Mouse (Mus musculus) heart, embryonic 14.5 days (tissue): Measurements from ENCODE around the gene H3f3a. TPM values are rescaled to one million over a fixed set of nuclear protein-coding genes. Genes with fewer than 3 reads are reported as not detected.

ENCODE experiments used
- ATAC-seq: fragments of 200-750 bp; cut with Nextera tagmentation; 2 replicates; pipeline ENCODE4 v1.8.0; 2017; ENCODE audit warnings: low read depth, moderate TSS enrichment; ENCODE audit not compliant: insufficient number of reproducible peaks, insufficient read depth, low FRiP score
- H3K27ac ChIP-seq, 2 experiments: fragments of 200-500 bp in 1 of 2; fragments of 300-500 bp in 1 of 2; sonication (generic) in 1 of 2; replicated peaks in 1 of 2; 2 replicates each; pipeline ENCODE4 v1.5.1; 2012 to 2014; ENCODE audit warnings: low read depth in 2 of 2, low read length in 2 of 2, control low read depth in 1 of 2, mild to moderate bottlenecking in 1 of 2, mixed read lengths in 1 of 2; ENCODE audit not compliant: control insufficient read depth in 1 of 2, insufficient read depth in 1 of 2
- H3K27me3 ChIP-seq: fragments of 300-500 bp; sonication (generic); 2 replicates; pipeline ENCODE4 v1.6.1; 2014; ENCODE audit warnings: mild to moderate bottlenecking, low read length, control low read depth; ENCODE audit not compliant: control insufficient read depth, insufficient read depth
- H3K36me3 ChIP-seq: fragments of 300-500 bp; sonication (generic); 2 replicates; pipeline ENCODE4 v1.6.1; 2014; ENCODE audit warnings: mild to moderate bottlenecking, control low read depth, low read length, mixed read lengths; ENCODE audit not compliant: control insufficient read depth, insufficient read depth
- H3K4me1 ChIP-seq, 2 experiments: fragments of 200-500 bp in 1 of 2; fragments of 300-500 bp in 1 of 2; sonication (generic) in 1 of 2; 2 replicates each; pipeline ENCODE4 v1.6.1; 2012 to 2014; ENCODE audit warnings: low read length in 2 of 2, control low read depth in 1 of 2, mixed read lengths in 1 of 2; ENCODE audit not compliant: control insufficient read depth in 2 of 2, insufficient read depth in 2 of 2
- H3K4me2 ChIP-seq: fragments of 300-500 bp; sonication (generic); 2 replicates; pipeline ENCODE4 v1.6.1; 2014; ENCODE audit warnings: mild to moderate bottlenecking, low read length
- H3K4me3 ChIP-seq, 2 experiments: fragments of 200-500 bp in 1 of 2; fragments of 300-500 bp in 1 of 2; sonication (generic) in 1 of 2; 2 replicates each; pipeline ENCODE4 v1.5.1; 2012 to 2014; ENCODE audit warnings: low read length in 2 of 2, mild to moderate bottlenecking in 2 of 2, control low read depth in 1 of 2, low read depth in 1 of 2, moderate library complexity in 1 of 2; ENCODE audit not compliant: control insufficient read depth in 1 of 2, insufficient read depth in 1 of 2
- H3K9ac ChIP-seq: fragments of 300-500 bp; sonication (generic); 2 replicates; pipeline ENCODE4 v1.6.1; 2014; ENCODE audit warnings: mild to moderate bottlenecking, low read length
- H3K9me3 ChIP-seq: fragments of 300-500 bp; sonication (generic); 2 replicates; pipeline ENCODE4 v1.6.1; 2016; ENCODE audit warnings: low read length, control low read depth; ENCODE audit not compliant: control insufficient read depth
- WGBS: fragments of 180-500 bp; shearing (Covaris S2); extraction: QIAGEN DNeasy Blood & Tissue Kit; methylation state at CpG from one replicate; pipeline ENCODE4 v1.1.7; 2014; 5-methylcytosine and 5-hydroxymethylcytosine counted together
- polyA plus RNA-seq: library from polyadenylated mRNA; unstranded; fragments of >200 nt; fragmentation: Nextera tagmentation; extraction: Ambion mirVana; gene quantifications from 2 replicates; pipeline ENCODE4 v1.2.1, GENCODE M21; 2014

The H3f3a gene
- polyA plus RNA-seq, 1 experiment from 2014 or later: 1,827 TPM

DNA sequence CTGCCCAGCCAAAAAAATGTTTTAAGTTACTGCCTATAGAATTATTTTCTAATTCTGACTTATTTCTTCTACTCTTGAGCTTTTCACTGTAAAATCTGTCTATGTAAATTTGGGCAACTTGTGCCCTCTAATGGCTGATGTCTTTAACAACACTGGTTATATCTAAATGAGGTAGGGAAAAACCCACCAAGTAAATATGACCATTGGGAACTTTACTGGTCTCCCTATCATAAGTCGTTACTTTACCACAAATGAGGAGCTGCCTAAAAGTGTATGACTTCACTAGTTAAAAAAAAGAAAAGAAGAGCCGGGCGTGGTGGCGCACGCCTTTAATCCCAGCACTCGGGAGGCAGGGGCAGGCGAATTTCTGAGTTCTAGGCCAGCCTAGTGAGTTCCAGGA is 2.8 kb downstream of the H3f3a start:
- peaks cover 50% of the 10 kb centered on the region for H3K36me3 ChIP-seq
- no peak overlapping the region for H3K27ac ChIP-seq
- no peaks in the 10 kb centered on the region for H3K27me3 ChIP-seq
- ATAC-seq: no peak
- no peaks in the 10 kb centered on the region for H3K9me3 ChIP-seq
- peak overlapping the region; percentile 56; the same call in 1 of the 2 replicates for H3K9ac ChIP-seq
- peak overlapping the region; percentile 60 for H3K4me2 ChIP-seq
- peaks cover 3 to 33% of the 10 kb centered on the region in 2 experiments; a peak in 3 of 4 replicates for H3K4me1 ChIP-seq
- peak overlapping the region; percentile 20 to 98 for H3K4me3 ChIP-seq
- 75% methylated on average over 7 of the region's 7 CpGs for WGBS

DNA sequence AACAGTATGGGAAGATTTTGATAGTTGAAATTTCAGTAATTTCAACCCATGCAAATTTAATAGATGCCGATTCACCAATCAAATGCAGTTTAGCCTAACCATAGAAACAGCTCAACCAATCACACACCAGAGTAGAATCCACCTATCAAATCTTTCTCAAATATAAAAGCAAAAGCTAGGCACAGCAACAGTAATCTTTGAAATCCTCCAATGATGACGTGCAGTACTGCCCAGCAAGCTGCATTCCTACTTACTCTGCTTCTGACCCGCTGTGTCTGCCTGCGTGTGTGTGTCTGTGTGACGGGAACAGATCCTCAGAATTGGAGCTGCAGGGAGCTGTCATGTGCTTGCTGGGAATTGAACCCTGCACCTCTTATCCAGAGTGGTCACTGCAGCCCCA is 4.9 kb downstream of the H3f3a start:
- ATAC-seq: no peak
- 68% methylated on average over 5 of the region's 5 CpGs for WGBS
- Histone ChIP-seq H3K27me3 (no peaks in the 10 kb centered on the region), H3K27ac (no peak overlapping the region), H3K9ac (no peak overlapping the region), H3K4me2 (no peak overlapping the region), H3K36me3 (peaks cover 71% of the 10 kb centered on the region), H3K9me3 (no peaks in the 10 kb centered on the region), H3K4me1 (peaks cover 0 to 18% of the 10 kb centered on the region in 2 experiments; a peak in 2 of 4 replicates), H3K4me3 (peak overlapping the region in 1 of 2 experiments; percentile 16; a peak in 1 of 4 replicates)

DNA sequence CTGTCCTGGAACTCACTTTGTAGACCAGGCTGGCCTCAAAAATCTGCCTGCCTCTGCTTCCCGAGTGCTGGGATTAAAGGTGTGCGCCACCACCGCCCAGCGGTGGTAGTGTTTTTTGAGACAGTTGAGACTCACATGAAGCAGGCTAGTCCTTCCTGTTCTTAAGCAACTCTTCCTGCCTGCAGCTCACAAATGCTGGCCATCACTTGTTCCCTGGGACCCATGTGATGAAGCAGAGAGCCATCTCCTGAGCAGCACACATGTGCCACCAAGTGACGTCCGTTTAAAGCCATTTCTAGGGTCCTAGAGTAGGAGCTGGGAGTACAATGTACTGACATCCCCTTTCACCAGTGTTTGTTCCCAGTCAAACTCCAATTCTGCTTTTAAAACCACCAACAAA is 9.9 kb downstream of the H3f3a start:
- peaks cover 0 to 8% of the 10 kb centered on the region in 2 experiments; a peak in 2 of 4 replicates for H3K4me1 ChIP-seq
- 86% methylated on average over 6 of the region's 6 CpGs for WGBS

DNA sequence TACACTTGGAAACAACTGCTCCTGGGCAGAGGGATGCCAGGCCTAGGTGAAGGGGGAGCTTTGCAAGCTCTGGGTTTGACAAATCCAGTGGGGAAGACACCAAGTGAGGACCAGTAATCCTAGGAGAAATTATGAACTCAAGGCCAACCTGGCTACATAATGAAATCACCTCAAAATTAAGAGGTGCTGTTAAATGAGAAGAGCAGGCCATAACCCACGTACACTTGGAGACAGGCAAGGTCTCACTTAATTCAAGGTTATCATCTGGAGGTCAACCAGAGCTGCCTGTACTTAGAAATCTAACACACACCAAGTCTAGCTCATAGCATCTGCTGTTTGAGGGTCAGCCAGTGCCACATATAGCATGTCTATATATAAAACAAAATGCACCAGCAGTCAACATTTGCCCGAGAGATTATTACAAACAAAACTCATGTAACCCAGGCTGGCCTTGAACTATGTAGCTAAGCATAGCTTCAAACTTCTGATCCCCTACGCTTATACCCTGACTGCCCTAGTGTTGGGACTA is 12.2 kb downstream of the H3f3a start:
- WGBS: 49% methylated on average over 3 of the region's 3 CpGs
- Histone ChIP-seq H3K4me3 (no peak overlapping the region), H3K4me1 (peaks cover 0 to 6% of the 10 kb centered on the region in 2 experiments; a peak in 1 of 4 replicates), H3K9ac (no peak overlapping the region), H3K27me3 (no peaks in the 10 kb centered on the region), H3K9me3 (peaks cover 6% of the 10 kb centered on the region; the same call in 1 of the 2 replicates), H3K36me3 (peaks cover 59% of the 10 kb centered on the region), H3K4me2 (no peak overlapping the region), H3K27ac (peak overlapping the region; percentile 10 to 55; a peak in 3 of 4 replicates)
- peak; percentile 15; the same call in 1 of the 2 replicates for ATAC-seq

More for the DNA sequence above, 9.9 kb downstream of the H3f3a start:
- H3K27me3 ChIP-seq: no peaks in the 10 kb centered on the region
- H3K27ac ChIP-seq: no peak overlapping the region
- no peak overlapping the region for H3K9ac ChIP-seq
- no peaks in the 10 kb centered on the region for H3K9me3 ChIP-seq
- no peak for ATAC-seq
- H3K4me3 ChIP-seq: no peak overlapping the region
- peaks cover 80% of the 10 kb centered on the region for H3K36me3 ChIP-seq
- no peak overlapping the region for H3K4me2 ChIP-seq

DNA sequence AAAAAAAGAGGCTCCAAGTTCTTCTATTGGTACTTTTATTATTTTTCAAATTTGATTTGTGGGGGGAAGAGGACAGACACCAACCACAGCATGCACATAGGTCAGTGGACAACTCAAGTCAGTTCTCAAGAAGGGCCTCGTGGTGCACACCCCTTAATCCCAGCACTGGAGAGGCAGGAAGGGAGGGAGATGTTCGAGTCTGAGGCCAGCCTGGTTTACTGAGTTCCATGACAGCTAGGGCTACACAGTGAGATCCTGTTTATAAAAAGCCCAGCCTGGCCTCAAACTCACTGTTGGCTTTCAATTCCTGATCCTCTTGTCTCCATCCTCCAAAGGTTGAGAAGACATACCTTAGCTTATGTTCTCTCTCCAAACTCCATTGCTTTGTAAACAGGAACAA is 12.9 kb downstream of the H3f3a start:
- H3K9ac ChIP-seq: no peak overlapping the region
- peaks cover 6% of the 10 kb centered on the region; the same call in 1 of the 2 replicates for H3K9me3 ChIP-seq
- peaks cover 0 to 6% of the 10 kb centered on the region in 2 experiments; a peak in 1 of 4 replicates for H3K4me1 ChIP-seq
- H3K27me3 ChIP-seq: no peaks in the 10 kb centered on the region
- no peak overlapping the region for H3K4me2 ChIP-seq
- 51% methylated on average over 2 of the region's 2 CpGs for WGBS
- no peak overlapping the region for H3K27ac ChIP-seq
- H3K4me3 ChIP-seq: no peak overlapping the region
- ATAC-seq: no peak
- peaks cover 52% of the 10 kb centered on the region for H3K36me3 ChIP-seq

DNA sequence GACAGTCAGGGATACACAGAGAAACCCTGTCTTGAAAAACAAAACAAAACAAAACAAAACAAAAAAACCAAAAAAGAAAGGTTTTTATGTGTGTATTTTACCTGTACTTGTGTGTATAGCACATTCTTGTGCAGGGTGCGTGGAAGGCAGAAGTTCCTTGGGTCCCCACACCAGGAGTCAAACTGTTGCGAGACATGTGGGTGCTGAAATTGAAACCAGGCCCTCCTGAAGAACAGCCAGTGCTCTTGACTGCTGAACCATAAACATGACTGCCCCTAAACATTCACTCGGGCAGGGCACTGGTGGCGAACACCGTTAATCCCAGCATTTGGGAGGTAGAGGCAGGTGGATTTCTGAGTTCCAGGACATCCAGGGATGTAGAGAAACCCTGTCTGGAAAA is 13.7 kb downstream of the H3f3a start:
- 95% methylated on average over 5 of the region's 5 CpGs for WGBS
- Histone ChIP-seq H3K4me3 (no peak overlapping the region), H3K4me1 (peaks cover 0 to 6% of the 10 kb centered on the region in 2 experiments; a peak in 1 of 4 replicates), H3K27me3 (no peaks in the 10 kb centered on the region), H3K4me2 (no peak overlapping the region), H3K27ac (no peak overlapping the region), H3K36me3 (peaks cover 44% of the 10 kb centered on the region), H3K9me3 (peaks cover 6% of the 10 kb centered on the region; the same call in 1 of the 2 replicates), H3K9ac (no peak overlapping the region)
- no peak for ATAC-seq

DNA sequence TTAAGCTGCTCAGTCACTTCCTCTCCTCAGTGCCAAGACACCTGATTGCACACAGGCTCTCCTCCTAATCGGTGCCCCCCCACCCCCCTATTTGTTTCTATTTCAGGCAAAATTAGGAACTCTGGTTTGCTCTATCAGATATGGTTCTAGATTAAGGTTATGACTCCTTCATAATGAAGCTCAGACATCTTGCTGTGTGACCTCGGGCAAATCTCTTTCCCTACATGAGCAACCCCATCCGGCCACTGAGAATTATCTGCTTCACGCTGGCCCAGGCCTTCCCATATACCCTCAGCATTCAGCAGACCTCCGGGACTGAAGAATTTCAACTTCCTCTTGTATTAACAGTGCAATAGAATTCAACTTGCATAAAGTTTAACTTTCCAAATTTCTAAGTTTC is 14.5 kb downstream of the H3f3a start:
- Histone ChIP-seq H3K27ac (no peak overlapping the region), H3K36me3 (peaks cover 36% of the 10 kb centered on the region), H3K4me2 (no peak overlapping the region), H3K9me3 (peaks cover 6% of the 10 kb centered on the region; the same call in 1 of the 2 replicates), H3K4me3 (no peak overlapping the region), H3K27me3 (no peaks in the 10 kb centered on the region), H3K4me1 (peaks cover 0 to 6% of the 10 kb centered on the region in 2 experiments; a peak in 1 of 4 replicates), H3K9ac (no peak overlapping the region)
- no peak for ATAC-seq
- WGBS: 85% methylated on average over 5 of the region's 5 CpGs
